Mouse (Mus musculus) lung, postnatal 0 days (tissue): ENCODE measurements at regions not wholly inside any gene's neighbourhood (a gene's known extent, or its start where the extent isn't known, plus 50 kb on each side); places are given as distances from the start of the nearest gene placed in this dataset.

Experiments used
- CTCF ChIP-seq: IDR thresholded peaks from 2 replicates; pipeline ENCODE4 v1.5.1; 2016; ENCODE audit warnings: antibody characterized with exemption, mild to moderate bottlenecking
- EP300 ChIP-seq: IDR thresholded peaks from 2 replicates; pipeline ENCODE4 v1.6.1; 2016; ENCODE audit warnings: antibody characterized with exemption, mild to moderate bottlenecking, control low read depth

GRCm38 (mm10) chr12:16185431-16185923 is 368.8 kb upstream of the Trib2 start:
- no peak for TF ChIP-seq EP300
- no peak for TF ChIP-seq CTCF
